Mouse (Mus musculus): ENCODE measurements around the gene Tcap. TPM values are rescaled to one million over a fixed set of nuclear protein-coding genes. Genes with fewer than 3 reads are reported as not detected.

The Tcap gene
- total and polyA plus RNA-seq, 3 experiments, result not detected

GRCm38 (mm10) chr11:98414162-98414561, 30.6 kb downstream of the Tcap start:
- H3K4me2 ChIP-seq (ENCODE audit: insufficient read depth, low read depth, poor library complexity, severe bottlenecking), result no peak overlapping the region
- H3K9ac ChIP-seq (ENCODE audit: insufficient read depth, low read depth), result no peak overlapping the region
- dilution Hi-C loops (cut with MboI; ENCODE audit: extremely low pct_ligation_motif_present, extremely low pct_unique_long_range_greater_than_20kb, low sequenced_read_pairs) (no loop called here), in situ Hi-C loops (cut with MboI; ENCODE audit: low pct_ligation_motif_present, low pct_unique_long_range_greater_than_20kb, low sequenced_read_pairs) (no loop called here)
- DNase-seq (ENCODE audit: extremely low read depth), result no peak
- no peaks in the 10 kb centered on the region; a peak in 2 of 4 replicates for H3K4me1 ChIP-seq (ENCODE audit: control insufficient read depth in 1 of 2, insufficient read depth in 2 of 2)
- H3K27ac ChIP-seq (ENCODE audit: insufficient read depth, low read depth), result no peak overlapping the region
- no peaks in the 10 kb centered on the region for H3K36me3 ChIP-seq (replicated peaks in 1 of 2; ENCODE audit: control insufficient read depth in 1 of 2, insufficient read depth in 1 of 2, low read length in 1 of 2)
- no peak for TF ChIP-seq EP300 (IDR thresholded peaks at IDR 0.05; ENCODE audit: low read length)
- TF ChIP-seq USF1 (IDR thresholded peaks at IDR 0.05; ENCODE audit: low read depth, low read length), result no peak
- H3K27me3 ChIP-seq (replicated peaks), result peaks cover 94% of the 10 kb centered on the region
- H3K9me3 ChIP-seq (replicated peaks; ENCODE audit: low read length), result no peaks in the 10 kb centered on the region
- no peaks in the 10 kb centered on the region for H3K79me2 ChIP-seq (replicated peaks; ENCODE audit: control insufficient read depth, extremely low read depth, insufficient read depth, poor library complexity, severe bottlenecking)
- no peak overlapping the region for H3K4me3 ChIP-seq (replicated peaks in 1 of 3; ENCODE audit: low read depth in 2 of 3, low read length in 2 of 3, poor library complexity in 1 of 3)

GRCm38 (mm10) chr11:98417074-98417473, 33.5 kb downstream of the Tcap start:
- dilution Hi-C loops (cut with MboI; ENCODE audit: extremely low pct_ligation_motif_present, extremely low pct_unique_long_range_greater_than_20kb, low sequenced_read_pairs), result no loop called here
- Histone ChIP-seq H3K9ac (ENCODE audit: insufficient read depth, low read depth) (no peak overlapping the region), H3K79me2 (replicated peaks; ENCODE audit: control insufficient read depth, extremely low read depth, insufficient read depth, poor library complexity, severe bottlenecking) (no peaks in the 10 kb centered on the region), H3K27ac (ENCODE audit: insufficient read depth, low read depth) (no peak overlapping the region), H3K4me1 (ENCODE audit: control insufficient read depth in 1 of 2, insufficient read depth in 2 of 2) (no peaks in the 10 kb centered on the region; a peak in 3 of 4 replicates), H3K36me3 (replicated peaks in 1 of 2; ENCODE audit: control insufficient read depth in 1 of 2, insufficient read depth in 1 of 2, low read length in 1 of 2) (no peaks in the 10 kb centered on the region), H3K27me3 (replicated peaks) (peaks cover 96% of the 10 kb centered on the region), H3K4me2 (ENCODE audit: insufficient read depth, low read depth, poor library complexity, severe bottlenecking) (no peak overlapping the region), H3K9me3 (replicated peaks; ENCODE audit: low read length) (no peaks in the 10 kb centered on the region), H3K4me3 (replicated peaks in 1 of 3; ENCODE audit: low read depth in 2 of 3, low read length in 2 of 3, poor library complexity in 1 of 3) (no peak overlapping the region)
- DNase-seq (ENCODE audit: extremely low read depth), result no peak
- TF ChIP-seq TCF12 (IDR thresholded peaks at IDR 0.05; ENCODE audit: low read depth, low read length) (no peak), ETS1 (conservative IDR thresholded peaks at IDR 0.05; ENCODE audit: low read depth, low read length) (no peak)
- in situ Hi-C loops (cut with MboI; ENCODE audit: low pct_ligation_motif_present, low pct_unique_long_range_greater_than_20kb, low sequenced_read_pairs), result no loop called here

- H3K36me3 ChIP-seq (replicated peaks in 1 of 2; ENCODE audit: control insufficient read depth in 1 of 2, insufficient read depth in 1 of 2, low read length in 1 of 2), result no peaks in the 10 kb centered on the region
- TF ChIP-seq MAZ (IDR thresholded peaks at IDR 0.05; ENCODE audit: low read depth, low read length) (no peak), JUND (conservative IDR thresholded peaks at IDR 0.05; ENCODE audit: low read depth, low read length) (no peak), CHD1 (IDR thresholded peaks at IDR 0.05; ENCODE audit: low read depth, low read length) (no peak), SIN3A (IDR thresholded peaks at IDR 0.05; ENCODE audit: low read length) (no peak), RAD21 (IDR thresholded peaks at IDR 0.05; ENCODE audit: low read depth, low read length) (no peak), NELFE (IDR thresholded peaks at IDR 0.05; ENCODE audit: low read depth, low read length) (no peak)
- in situ Hi-C loops (cut with MboI; ENCODE audit: low pct_ligation_motif_present, low pct_unique_long_range_greater_than_20kb, low sequenced_read_pairs) (no loop called here), dilution Hi-C loops (cut with MboI; ENCODE audit: extremely low pct_ligation_motif_present, extremely low pct_unique_long_range_greater_than_20kb, low sequenced_read_pairs) (no loop called here)
- H3K79me2 ChIP-seq (replicated peaks; ENCODE audit: control insufficient read depth, extremely low read depth, insufficient read depth, poor library complexity, severe bottlenecking), result no peaks in the 10 kb centered on the region
- no peak for DNase-seq (ENCODE audit: extremely low read depth)
- no peak overlapping the region for H3K27ac ChIP-seq (ENCODE audit: insufficient read depth, low read depth)
- no peaks in the 10 kb centered on the region for H3K9me3 ChIP-seq (replicated peaks; ENCODE audit: low read length)
- H3K4me3 ChIP-seq (replicated peaks in 1 of 3; ENCODE audit: low read depth in 2 of 3, low read length in 2 of 3, poor library complexity in 1 of 3), result no peak overlapping the region
- no peak overlapping the region for H3K4me2 ChIP-seq (ENCODE audit: insufficient read depth, low read depth, poor library complexity, severe bottlenecking)
- no peaks in the 10 kb centered on the region; a peak in 2 of 4 replicates for H3K4me1 ChIP-seq (ENCODE audit: control insufficient read depth in 1 of 2, insufficient read depth in 2 of 2)
- H3K27me3 ChIP-seq (replicated peaks), result peaks cover 95% of the 10 kb centered on the region
- H3K9ac ChIP-seq (ENCODE audit: insufficient read depth, low read depth), result no peak overlapping the region
These were observed 34.7 kb downstream of the Tcap start for GRCm38 (mm10) chr11:98418273-98418672.
